Mouse (Mus musculus) kidney, embryonic 16.5 days (tissue): ENCODE results near the gene Vgll4. TPM values are rescaled to one million over a fixed set of nuclear protein-coding genes. Genes with fewer than 3 reads are reported as not detected.

ENCODE experiments used
- ATAC-seq: fragments of 200-750 bp; cut with Nextera tagmentation; 2 replicates; pipeline ENCODE4 v1.8.0; 2017; ENCODE audit warnings: moderate TSS enrichment; ENCODE audit not compliant: low FRiP score, low TSS enrichment
- H3K27ac ChIP-seq: fragments of 300-500 bp; sonication (generic); 2 replicates; pipeline ENCODE4 v1.5.1; 2014; ENCODE audit warnings: low read length
- H3K27me3 ChIP-seq: fragments of 300-500 bp; sonication (generic); 2 replicates; pipeline ENCODE4 v1.6.1; 2014; ENCODE audit warnings: low read length, control low read depth, mixed read lengths; ENCODE audit not compliant: insufficient read depth
- H3K36me3 ChIP-seq: fragments of 300-500 bp; sonication (generic); 2 replicates; pipeline ENCODE4 v1.6.1; 2014; ENCODE audit warnings: low read length, control low read depth, mixed read lengths; ENCODE audit not compliant: insufficient read depth
- H3K4me1 ChIP-seq: fragments of 300-500 bp; sonication (generic); 2 replicates; pipeline ENCODE4 v1.6.1; 2014; ENCODE audit warnings: low read length, control low read depth, mixed read lengths; ENCODE audit not compliant: insufficient read depth
- H3K4me2 ChIP-seq: fragments of 300-500 bp; sonication (generic); replicated peaks from 2 replicates; pipeline ENCODE4 v1.6.1; 2014; ENCODE audit warnings: low read depth, low read length
- H3K4me3 ChIP-seq: fragments of 300-500 bp; sonication (generic); 2 replicates; pipeline ENCODE4 v1.5.1; 2014; ENCODE audit warnings: mild to moderate bottlenecking, low read length
- H3K9ac ChIP-seq: fragments of 300-500 bp; sonication (generic); replicated peaks from 2 replicates; pipeline ENCODE4 v1.6.1; 2014; ENCODE audit warnings: low read length
- H3K9me3 ChIP-seq: fragments of 300-500 bp; sonication (generic); 2 replicates; pipeline ENCODE4 v1.6.1; 2016; ENCODE audit warnings: low read length, control low read depth
- WGBS: fragments of 180-500 bp; shearing (Covaris S2); extraction: QIAGEN DNeasy Blood & Tissue Kit; methylation state at CpG from one replicate; pipeline ENCODE4 v1.1.7; 2014; 5-methylcytosine and 5-hydroxymethylcytosine counted together
- polyA plus RNA-seq: library from polyadenylated mRNA; unstranded; fragments of >200 nt; fragmentation: Nextera tagmentation; extraction: Ambion mirVana; gene quantifications from 2 replicates; pipeline ENCODE4 v1.2.1, GENCODE M21; 2015

Gene Vgll4
- polyA plus RNA-seq, 1 experiment from 2014 or later: 114 TPM

DNA sequence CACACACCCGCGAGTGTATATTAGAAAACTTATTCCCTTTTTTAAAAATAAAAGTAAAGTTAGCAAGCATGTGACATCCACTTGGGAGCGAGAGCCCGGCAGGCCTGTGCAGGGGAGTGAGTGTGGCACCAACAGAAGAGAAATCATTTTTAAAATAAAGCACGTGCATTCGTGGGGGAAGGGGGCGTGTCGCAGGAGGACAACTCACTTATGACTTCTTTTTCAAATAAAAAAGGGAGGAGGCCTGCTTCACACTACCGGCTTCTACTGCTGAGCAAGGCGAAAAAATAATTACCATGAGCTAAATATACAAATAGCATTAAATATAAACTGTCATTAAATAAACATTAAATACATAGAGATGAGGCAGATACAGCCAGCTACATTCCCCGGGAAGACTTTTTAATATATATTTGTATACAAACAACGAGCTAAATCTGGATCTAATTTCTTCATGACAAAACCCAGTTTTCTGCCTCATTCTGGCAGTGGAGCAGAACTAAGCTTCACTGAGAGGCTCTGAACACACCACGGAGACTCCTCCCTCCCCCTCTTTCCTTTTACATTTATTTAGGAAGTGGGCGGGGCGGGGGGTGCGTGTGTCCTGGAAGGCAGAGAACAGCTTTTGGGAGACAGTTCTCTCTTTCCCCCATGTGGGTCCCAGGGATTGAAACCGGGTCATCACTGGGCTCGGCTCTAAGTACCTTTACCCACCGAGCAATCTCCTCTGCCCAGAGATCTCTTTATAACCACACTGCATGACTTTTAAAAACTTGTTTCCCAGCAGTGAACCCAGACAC is 53.7 kb downstream of the Vgll4 start:
- H3K36me3 ChIP-seq: no peaks in the 10 kb centered on the region; the same call in 1 of the 2 replicates
- H3K4me2 ChIP-seq: peak overlapping the region; percentile 75
- peaks cover 79% of the 10 kb centered on the region for H3K4me1 ChIP-seq
- peak overlapping the region; percentile 95 for H3K27ac ChIP-seq
- H3K9ac ChIP-seq: 0 out of 2 replicates have a peak overlapping the region, but pooled peaks have one; percentile 43
- H3K4me3 ChIP-seq: peak overlapping the region; percentile 22
- no peaks in the 10 kb centered on the region for H3K9me3 ChIP-seq
- no peak for ATAC-seq
- H3K27me3 ChIP-seq: no peaks in the 10 kb centered on the region
- 25% methylated on average over 19 of the region's 19 CpGs for WGBS

GRCm38 (mm10) chr6:114914041-114914716 is 55.6 kb downstream of the Vgll4 start:
- H3K27ac ChIP-seq: peak overlapping the region; percentile 26; the same call in 1 of the 2 replicates
- ATAC-seq: peak; percentile 17; the same call in 1 of the 2 replicates
- H3K4me2 ChIP-seq: no peak overlapping the region
- no peaks in the 10 kb centered on the region for H3K36me3 ChIP-seq
- no peak overlapping the region; the same call in 1 of the 2 replicates for H3K9ac ChIP-seq
- peaks cover 77% of the 10 kb centered on the region for H3K4me1 ChIP-seq
- H3K4me3 ChIP-seq: no peak overlapping the region
- no peaks in the 10 kb centered on the region for H3K27me3 ChIP-seq
- 46% methylated on average over 10 of the region's 10 CpGs for WGBS
- no peaks in the 10 kb centered on the region for H3K9me3 ChIP-seq

DNA sequence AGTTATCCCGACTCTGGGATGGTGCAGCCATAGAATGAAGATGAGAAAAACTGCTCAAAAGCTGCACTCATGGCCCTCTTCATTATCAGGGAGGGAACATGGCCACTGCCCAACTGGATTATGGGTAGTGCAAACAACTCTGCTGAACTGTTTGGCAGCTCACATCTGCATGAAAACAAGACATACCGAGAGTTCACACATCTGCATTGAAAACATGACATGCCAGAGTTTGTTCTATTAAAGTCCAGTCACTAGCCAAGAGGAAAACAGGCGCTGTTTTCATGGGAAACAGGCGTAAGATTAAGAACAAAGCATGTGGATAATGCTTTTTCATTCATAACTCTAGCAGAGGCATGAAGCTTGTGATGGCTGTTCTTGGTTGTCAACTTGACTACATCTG is 56.7 kb downstream of the Vgll4 start:
- no peak for ATAC-seq
- no peak overlapping the region for H3K27ac ChIP-seq
- H3K4me1 ChIP-seq: peaks cover 67% of the 10 kb centered on the region
- H3K27me3 ChIP-seq: no peaks in the 10 kb centered on the region
- H3K36me3 ChIP-seq: no peaks in the 10 kb centered on the region
- H3K4me3 ChIP-seq: no peak overlapping the region
- no peak overlapping the region for H3K4me2 ChIP-seq
- WGBS: 56% methylated on average over 4 of the region's 4 CpGs
- no peaks in the 10 kb centered on the region for H3K9me3 ChIP-seq
- H3K9ac ChIP-seq: no peak overlapping the region

DNA sequence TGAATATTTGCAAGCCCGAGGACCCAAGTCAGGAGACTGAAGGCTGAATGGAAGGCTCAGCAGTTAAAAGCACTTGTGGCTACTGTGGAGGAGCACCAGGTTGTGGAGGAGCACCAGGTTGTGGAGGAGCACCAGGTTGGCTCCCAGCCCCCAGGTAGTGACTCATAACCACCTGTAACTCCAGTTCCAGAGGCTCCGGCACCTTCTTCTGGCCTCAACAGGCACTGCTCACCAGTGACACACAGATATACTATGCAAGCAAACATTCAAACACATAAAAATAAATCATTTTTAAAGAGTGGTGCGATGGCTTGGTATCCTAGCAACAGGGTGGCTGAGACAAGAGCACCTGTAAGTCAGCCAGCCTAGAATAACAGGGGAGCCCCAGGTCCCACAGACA is 58.3 kb downstream of the Vgll4 start:
- H3K4me1 ChIP-seq: peaks cover 56% of the 10 kb centered on the region
- 53% methylated on average over 3 of the region's 3 CpGs for WGBS
- H3K27ac ChIP-seq: no peak overlapping the region
- no peak overlapping the region for H3K9ac ChIP-seq
- H3K36me3 ChIP-seq: no peaks in the 10 kb centered on the region
- no peaks in the 10 kb centered on the region for H3K27me3 ChIP-seq
- no peaks in the 10 kb centered on the region for H3K9me3 ChIP-seq
- 0 out of 2 replicates have a peak, but pooled peaks have one; percentile 1 for ATAC-seq
- no peak overlapping the region for H3K4me3 ChIP-seq
- H3K4me2 ChIP-seq: no peak overlapping the region

DNA sequence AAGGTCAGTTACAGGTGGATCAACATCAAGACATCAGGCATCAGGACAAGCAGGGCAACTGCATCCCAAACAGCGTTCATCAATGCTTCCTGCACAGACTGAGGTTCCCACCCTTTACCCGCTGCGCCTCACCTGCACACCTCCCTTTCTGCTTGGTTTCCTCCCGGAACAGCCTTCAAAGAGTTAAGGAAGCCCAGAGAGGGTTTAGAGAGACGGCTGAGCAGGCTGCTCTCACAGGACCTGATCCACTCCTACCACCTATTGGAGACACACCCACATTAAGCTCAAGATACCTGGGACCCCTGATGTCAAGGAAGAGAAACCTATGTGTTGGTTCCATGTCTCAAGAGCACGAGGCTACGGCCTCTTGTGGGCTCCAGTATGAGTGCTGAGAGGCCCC is 60.0 kb downstream of the Vgll4 start:
- H3K36me3 ChIP-seq: no peaks in the 10 kb centered on the region
- no peak overlapping the region for H3K4me3 ChIP-seq
- no peak for ATAC-seq
- H3K9ac ChIP-seq: no peak overlapping the region
- peaks cover 39% of the 10 kb centered on the region for H3K4me1 ChIP-seq
- no peak overlapping the region for H3K27ac ChIP-seq
- no peak overlapping the region for H3K4me2 ChIP-seq
- H3K27me3 ChIP-seq: no peaks in the 10 kb centered on the region
- no peaks in the 10 kb centered on the region for H3K9me3 ChIP-seq
- 62% methylated on average over 7 of the region's 7 CpGs for WGBS

GRCm38 (mm10) chr6:114907459-114907858 is 62.3 kb downstream of the Vgll4 start:
- WGBS: 98% methylated on average over 6 of the region's 6 CpGs
- Histone ChIP-seq H3K9ac (no peak overlapping the region), H3K4me1 (peaks cover 38% of the 10 kb centered on the region), H3K27me3 (no peaks in the 10 kb centered on the region), H3K4me3 (no peak overlapping the region), H3K27ac (no peak overlapping the region), H3K36me3 (no peaks in the 10 kb centered on the region), H3K4me2 (no peak overlapping the region), H3K9me3 (no peaks in the 10 kb centered on the region)
- ATAC-seq: no peak

DNA sequence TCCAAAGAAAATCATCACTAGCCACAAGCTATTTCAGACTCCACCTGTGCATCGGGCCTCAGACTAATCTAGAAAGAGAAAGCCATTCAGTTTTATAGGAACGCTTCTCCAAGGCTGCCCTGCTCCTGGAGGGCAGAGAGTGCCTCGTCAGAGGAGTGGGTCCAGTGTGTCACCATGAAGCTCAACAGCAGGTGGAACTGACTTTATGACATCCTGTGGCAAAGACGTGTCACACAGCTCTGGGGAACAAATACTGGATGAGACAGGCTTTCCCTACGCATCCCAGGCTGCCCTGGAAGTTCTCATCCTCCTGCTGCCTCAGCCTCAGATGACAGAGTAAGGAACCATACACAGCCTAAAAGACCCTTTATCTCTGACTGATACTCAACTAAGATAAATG is 63.6 kb downstream of the Vgll4 start:
- H3K4me1 ChIP-seq: peaks cover 44% of the 10 kb centered on the region

GRCm38 (mm10) chr6:114905253-114906028 is 64.4 kb downstream of the Vgll4 start:
- Histone ChIP-seq H3K4me2 (no peak overlapping the region), H3K9ac (no peak overlapping the region), H3K36me3 (no peaks in the 10 kb centered on the region), H3K27ac (no peak overlapping the region), H3K4me1 (peaks cover 52% of the 10 kb centered on the region), H3K27me3 (no peaks in the 10 kb centered on the region), H3K4me3 (no peak overlapping the region), H3K9me3 (no peaks in the 10 kb centered on the region)
- 59% methylated on average over 8 of the region's 8 CpGs for WGBS
- ATAC-seq: no peak

More for the DNA sequence above, 63.6 kb downstream of the Vgll4 start:
- no peaks in the 10 kb centered on the region for H3K27me3 ChIP-seq
- H3K27ac ChIP-seq: no peak overlapping the region
- H3K4me3 ChIP-seq: no peak overlapping the region
- 58% methylated on average over 5 of the region's 5 CpGs for WGBS
- no peak for ATAC-seq
- no peak overlapping the region for H3K4me2 ChIP-seq
- no peaks in the 10 kb centered on the region for H3K36me3 ChIP-seq
- no peaks in the 10 kb centered on the region for H3K9me3 ChIP-seq
- no peak overlapping the region for H3K9ac ChIP-seq

GRCm38 (mm10) chr6:114904818-114905217 is 65.0 kb downstream of the Vgll4 start:
- Histone ChIP-seq H3K4me3 (no peak overlapping the region), H3K4me2 (no peak overlapping the region), H3K9ac (no peak overlapping the region), H3K4me1 (peaks cover 56% of the 10 kb centered on the region), H3K9me3 (no peaks in the 10 kb centered on the region), H3K27me3 (no peaks in the 10 kb centered on the region), H3K36me3 (no peaks in the 10 kb centered on the region), H3K27ac (no peak overlapping the region)
- ATAC-seq: no peak
- WGBS: 92% methylated on average over 3 of the region's 3 CpGs
